Mouse (Mus musculus) embryo, embryonic 10.5 days (tissue): Measurements from ENCODE around the gene Adgrf1.
"Not testable (repeated sequence)": the region's sequence is repeated elsewhere in the genome, so short reads cannot be mapped to it uniquely, and the experiment has no call there.

Experiments used
- DNase-seq: peaks from one replicate; pipeline ENCODE4 v3.0.0-alpha.2; 2015; ENCODE audit warnings: low spot score

Adgrf1 gene

DNA sequence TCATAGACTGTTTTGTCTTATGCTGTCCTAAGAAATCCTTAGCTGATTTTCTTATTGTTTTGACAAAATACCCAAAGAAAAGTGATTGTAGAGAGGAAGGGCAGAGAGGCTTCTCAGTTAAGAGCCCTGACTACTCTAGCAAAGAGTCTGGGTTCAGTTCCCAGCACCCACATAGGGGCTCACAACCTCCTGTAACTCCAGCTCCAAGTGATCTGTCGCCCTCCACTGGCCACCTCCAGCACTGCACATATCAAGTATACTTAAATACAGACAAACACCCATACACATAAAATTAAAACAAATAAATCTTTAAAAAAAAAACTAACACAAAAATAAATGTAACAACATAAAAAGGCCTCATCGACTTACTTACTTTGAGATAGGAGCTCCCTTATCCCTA, 3.5 kb upstream of the Adgrf1 start:
- DNase-seq = no peak

- no peak for DNase-seq
These were observed 2.9 kb upstream of the Adgrf1 start for GRCm38 (mm10) chr17:43267046-43267749.

GRCm38 (mm10) chr17:43276220-43276619, 6.1 kb downstream of the Adgrf1 start:
- no peak for DNase-seq

- no peak for DNase-seq
These were observed 7.1 kb downstream of the Adgrf1 start for GRCm38 (mm10) chr17:43277223-43277622.

GRCm38 (mm10) chr17:43279671-43280070, 9.5 kb downstream of the Adgrf1 start:
- no peak for DNase-seq

- DNase-seq = no peak
These were observed 12.2 kb downstream of the Adgrf1 start for GRCm38 (mm10) chr17:43282353-43282752.

- no peak for DNase-seq
These were observed 12.7 kb downstream of the Adgrf1 start for GRCm38 (mm10) chr17:43282828-43283227.

DNA sequence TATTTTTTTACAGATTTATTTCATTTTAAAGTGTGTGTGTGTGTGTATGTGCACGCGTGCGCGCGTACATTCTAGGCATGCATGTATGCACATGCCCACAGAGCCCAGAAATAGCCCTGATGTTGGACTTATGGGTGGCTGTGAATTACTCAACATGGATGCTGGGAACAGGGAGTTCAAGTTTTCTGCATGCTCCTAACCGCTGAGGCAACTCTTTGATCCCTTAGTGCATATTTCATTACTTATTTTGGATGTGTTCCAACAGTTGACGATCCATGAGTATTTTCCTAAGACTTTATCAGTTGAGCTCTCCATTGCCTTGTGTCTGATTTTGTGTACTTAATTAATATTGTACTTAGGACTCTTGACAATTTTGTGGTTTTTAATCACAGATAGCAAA, 29.4 kb downstream of the Adgrf1 start:
- no peak for DNase-seq

DNA sequence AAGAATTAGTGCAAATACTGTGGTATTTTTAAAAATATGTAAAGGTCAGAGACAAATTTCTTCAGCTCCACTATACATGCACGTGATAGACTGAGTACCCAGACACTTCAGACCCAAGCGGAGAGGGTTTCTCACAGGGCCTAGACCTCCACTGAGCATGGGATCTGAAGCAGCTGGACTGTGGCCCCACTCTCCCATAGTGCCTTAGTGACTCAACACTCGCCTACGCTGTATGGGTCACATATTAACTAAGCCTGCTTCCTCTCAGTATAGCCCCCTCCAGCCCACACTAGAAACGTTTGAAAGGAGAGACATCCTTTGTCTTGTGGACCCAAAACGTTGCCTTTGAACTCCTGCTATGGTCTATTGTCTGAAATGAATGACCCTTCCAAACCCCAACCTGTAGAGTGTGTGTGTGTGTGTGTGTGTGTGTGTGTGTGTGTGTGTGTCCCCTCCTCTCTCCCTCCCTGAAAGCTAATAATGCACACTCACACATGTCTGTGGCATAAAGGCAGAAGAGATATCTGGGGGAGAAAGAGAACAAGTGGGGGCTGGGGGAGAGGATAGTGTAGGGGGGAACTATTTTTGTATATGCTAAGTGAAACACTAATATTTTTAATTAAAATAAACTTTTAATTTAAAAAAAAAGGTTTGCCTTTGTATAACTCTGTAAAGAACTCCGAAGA, 56.0 kb downstream of the Adgrf1 start:
- DNase-seq = peak; percentile 8

- peak; percentile 90 for DNase-seq
These were observed 56.9 kb downstream of the Adgrf1 start for GRCm38 (mm10) chr17:43326726-43327700.

GRCm38 (mm10) chr17:43327810-43328209, 57.7 kb downstream of the Adgrf1 start:
- DNase-seq = no peak

GRCm38 (mm10) chr17:43329216-43329615, 59.1 kb downstream of the Adgrf1 start:
- no peak for DNase-seq

- no peak for DNase-seq
These were observed 59.6 kb downstream of the Adgrf1 start for GRCm38 (mm10) chr17:43329761-43330183.

DNA sequence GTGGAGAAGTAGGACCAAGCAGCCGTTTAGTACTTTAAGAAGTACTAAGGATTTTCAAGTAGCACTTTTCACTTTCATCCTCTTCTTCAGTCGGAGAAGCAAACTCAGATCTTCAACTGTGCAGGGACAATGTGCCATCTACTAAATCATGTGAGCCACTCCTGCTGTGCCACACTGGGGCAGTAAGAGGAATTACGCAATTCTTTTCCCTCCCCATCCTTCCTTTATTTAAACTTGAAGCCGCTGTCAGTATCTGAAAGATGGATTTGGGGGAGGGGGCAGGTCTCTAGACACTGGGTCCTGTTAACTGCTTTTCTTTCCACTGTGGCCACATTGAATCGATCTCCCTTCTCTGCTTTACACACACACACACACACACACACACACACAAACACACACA, 62.6 kb downstream of the Adgrf1 start:
- peak; percentile 18 for DNase-seq

DNA sequence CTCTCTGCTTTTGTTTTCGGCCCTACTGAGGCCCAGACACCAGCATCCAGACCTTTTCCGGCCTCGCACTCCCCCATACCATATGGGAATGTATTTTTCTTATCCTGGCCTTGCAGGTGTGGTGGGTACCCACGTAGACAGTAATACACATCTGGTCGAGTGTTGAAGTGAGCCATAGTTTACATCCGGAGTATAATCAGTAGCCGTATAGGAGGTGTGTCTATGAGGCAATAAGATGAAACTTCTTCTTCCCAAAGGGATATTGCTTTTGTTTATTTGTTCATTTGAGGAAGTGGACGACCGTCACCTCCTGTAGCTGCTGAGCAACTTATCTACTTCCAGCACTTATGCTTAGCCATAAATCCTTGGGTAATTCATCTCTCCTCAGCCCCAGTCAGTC, 63.9 kb downstream of the Adgrf1 start:
- no peak for DNase-seq

GRCm38 (mm10) chr17:43337643-43338042, 67.5 kb downstream of the Adgrf1 start:
- DNase-seq = no peak

GRCm38 (mm10) chr17:43338279-43338678, 68.2 kb downstream of the Adgrf1 start:
- DNase-seq = no peak

DNA sequence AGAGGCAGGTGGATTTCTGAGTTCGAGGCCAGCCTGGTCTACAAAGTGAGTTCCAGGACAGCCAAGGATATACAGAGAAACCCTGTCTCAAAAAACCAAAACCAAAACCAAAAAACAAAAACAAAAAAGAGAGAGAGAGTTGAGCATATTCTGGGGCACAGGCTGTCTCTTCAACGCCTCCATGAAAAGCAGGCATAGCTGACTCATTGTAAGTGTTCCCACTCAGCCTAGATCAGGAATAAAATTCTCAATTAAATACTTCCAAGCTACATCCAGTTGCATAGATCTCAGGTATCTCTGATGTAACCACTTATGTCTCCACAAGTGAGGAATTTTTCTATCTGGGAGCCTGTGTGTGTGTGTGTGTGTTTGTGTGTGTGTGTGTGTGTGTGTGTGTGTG, 76.4 kb downstream of the Adgrf1 start:
- DNase-seq = not testable (repeated sequence)

DNA sequence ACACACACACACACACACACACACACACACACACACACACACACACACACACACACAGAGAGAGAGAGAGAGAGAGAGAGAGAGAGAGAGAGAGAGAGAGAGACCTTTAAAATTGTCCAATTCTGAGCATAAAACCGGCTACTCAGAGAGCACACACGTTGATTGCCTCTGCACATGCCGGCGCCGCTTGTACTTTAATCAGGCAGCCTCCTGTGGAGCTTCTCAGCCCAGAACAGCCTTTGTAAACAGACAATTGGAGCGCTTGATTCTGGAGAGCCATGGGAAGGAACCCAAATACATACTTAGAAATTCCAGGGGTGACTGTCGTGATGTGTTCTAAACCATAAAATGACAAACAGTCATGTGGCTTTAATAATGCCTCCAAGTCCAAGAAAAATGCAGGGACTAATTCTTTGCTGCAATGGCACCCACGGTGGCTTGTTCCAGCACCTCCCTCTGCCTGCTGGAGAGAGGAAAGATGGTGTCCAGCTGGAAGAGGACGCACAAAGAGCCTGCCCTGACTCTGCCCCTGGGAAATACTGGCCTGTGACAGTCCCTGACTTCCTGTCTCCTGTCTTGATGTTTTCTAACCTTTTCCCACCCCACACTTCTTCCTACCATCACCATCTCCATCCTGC, 87.9 kb downstream of the Adgrf1 start:
- peak; percentile 29 for DNase-seq

DNA sequence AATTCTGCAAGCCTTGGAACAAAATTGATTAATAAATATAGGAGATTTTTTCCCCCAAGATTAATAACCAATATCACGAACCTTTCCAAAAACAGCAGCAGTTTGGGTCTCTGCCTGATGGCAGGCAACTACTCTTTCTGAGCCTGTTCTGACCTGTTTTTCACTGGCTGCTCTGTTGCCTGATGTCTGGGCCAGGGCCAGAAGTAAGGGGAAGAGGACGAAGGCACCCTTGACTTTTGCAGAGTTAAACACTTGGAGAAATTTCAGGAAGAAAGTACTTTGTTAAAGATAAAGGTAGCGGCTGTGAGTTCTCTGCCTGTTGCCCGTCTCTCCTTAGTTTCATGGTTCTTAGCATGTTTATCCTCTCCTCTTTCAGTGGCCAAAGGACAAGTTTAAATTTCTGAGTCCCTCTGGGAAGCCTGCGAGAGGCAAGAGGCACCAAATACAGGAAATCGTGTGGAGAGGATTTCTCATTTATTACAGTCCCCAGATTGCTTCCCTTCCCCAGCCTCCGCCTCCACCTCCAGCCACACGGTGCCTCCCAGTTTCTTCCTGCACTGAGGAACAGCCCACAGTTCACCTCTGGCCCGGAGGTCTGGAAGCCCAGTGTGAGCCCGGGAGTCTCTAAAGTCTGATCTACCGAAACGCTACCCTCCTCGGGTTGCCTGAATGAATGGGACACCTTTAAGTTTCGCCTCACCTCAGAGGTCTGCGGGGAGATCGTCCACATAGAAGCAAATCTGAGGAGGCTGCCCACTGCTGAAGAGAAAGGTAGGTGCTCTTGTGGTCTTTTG, 89.9 kb downstream of the Adgrf1 start, which contains the start of gene Adgrf5:
Gene Adgrf5, plus strand, starts transcription at position 626 of the 794 bp plus-strand sequence.
- peak; percentile 19 for DNase-seq

DNA sequence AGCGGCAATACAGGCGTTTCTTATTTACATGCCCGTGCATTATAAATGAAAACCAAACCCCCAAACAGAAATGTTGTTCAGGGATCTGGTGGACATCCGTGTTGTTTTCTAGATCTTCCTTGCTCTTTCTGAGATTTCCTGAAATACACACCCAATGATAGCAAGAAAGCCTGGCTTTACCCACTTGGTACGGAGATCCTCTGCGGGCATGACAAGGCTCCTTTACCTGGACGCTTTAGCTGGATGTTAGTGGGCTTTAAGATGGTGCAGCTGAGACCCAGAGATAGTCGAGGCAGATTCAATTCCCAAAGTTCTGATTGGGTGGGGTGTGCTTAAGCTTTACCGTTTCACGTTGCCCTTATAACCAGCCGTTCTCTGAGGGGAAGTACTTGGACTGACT, 90.9 kb downstream of the Adgrf1 start:
- DNase-seq = no peak
